Mouse (Mus musculus): ENCODE data around the gene Ikbip. TPM values are rescaled to one million over a fixed set of nuclear protein-coding genes. Genes with fewer than 3 reads are reported as not detected.

The Ikbip gene
- total and polyA plus RNA-seq, 2 experiments from 2014 or later, result 21.1 to 31.0 TPM

- no peak overlapping the region for H3K27ac ChIP-seq (ENCODE audit: low read depth)
- DNase-seq (ENCODE audit: low spot score), result no peak
- 62% methylated on average over 18 of the region's 18 CpGs for WGBS
- H3K4me1 ChIP-seq (ENCODE audit: control insufficient read depth, insufficient read depth), result peaks cover under 1% of the 10 kb centered on the region; the same call in 1 of the 2 replicates
- TF ChIP-seq CTCF (IDR thresholded peaks at IDR 0.05; ENCODE audit: low read depth) (no peak), EP300 (IDR thresholded peaks at IDR 0.05; ENCODE audit: low read depth) (no peak)
- H3K36me3 ChIP-seq (replicated peaks; ENCODE audit: control insufficient read depth, insufficient read depth, low read length), result peaks cover 28% of the 10 kb centered on the region
- no peaks in the 10 kb centered on the region for H3K9me3 ChIP-seq (replicated peaks; ENCODE audit: control insufficient read depth, low read length)
- ATAC-seq (ENCODE audit: insufficient read depth, low read depth), result no peak
- no peak overlapping the region for H3K9ac ChIP-seq (replicated peaks; ENCODE audit: low read depth, low read length)
- H3K4me3 ChIP-seq (ENCODE audit: low read depth, low read length), result no peak overlapping the region
- H3K27me3 ChIP-seq (ENCODE audit: control insufficient read depth, insufficient read depth, low read length), result no peaks in the 10 kb centered on the region
- no peak overlapping the region for H3K4me2 ChIP-seq (ENCODE audit: low read depth, low read length)
These were observed 60.8 kb downstream of the Ikbip start for GRCm38 (mm10) chr10:91143313-91144230.

GRCm38 (mm10) chr10:91145413-91145812, 62.7 kb downstream of the Ikbip start:
- Histone ChIP-seq H3K36me3 (replicated peaks; ENCODE audit: control insufficient read depth, insufficient read depth, low read length) (peaks cover 45% of the 10 kb centered on the region), H3K4me3 (ENCODE audit: low read depth, low read length) (no peak overlapping the region), H3K4me2 (ENCODE audit: low read depth, low read length) (no peak overlapping the region), H3K9ac (replicated peaks; ENCODE audit: low read depth, low read length) (no peak overlapping the region), H3K4me1 (ENCODE audit: control insufficient read depth, insufficient read depth) (no peaks in the 10 kb centered on the region), H3K27me3 (ENCODE audit: control insufficient read depth, insufficient read depth, low read length) (no peaks in the 10 kb centered on the region), H3K27ac (ENCODE audit: low read depth) (no peak overlapping the region), H3K9me3 (replicated peaks; ENCODE audit: control insufficient read depth, low read length) (no peaks in the 10 kb centered on the region)
- DNase-seq (ENCODE audit: low spot score) (no peak), ATAC-seq (ENCODE audit: insufficient read depth, low read depth) (no peak)
- 94% methylated on average over 7 of the region's 7 CpGs for WGBS
- TF ChIP-seq EP300 (IDR thresholded peaks at IDR 0.05; ENCODE audit: low read depth), result no peak
- TF ChIP-seq CTCF (IDR thresholded peaks at IDR 0.05; ENCODE audit: low read depth), result no peak

Other genes with a start within 250 kb of the Ikbip start
- gene Apaf1, start 170 bp upstream of the Ikbip start, total RNA-seq (2014; rRNA removed; ENCODE audit: low replicate concordance), result 21.8 and 31.7 TPM in 2 replicates
- gene Apaf1, start 170 bp upstream of the Ikbip start, polyA plus RNA-seq (2015; fragmentation: Nextera tagmentation; extraction: Ambion mirVana), result 5.1 and 6.2 TPM in 2 replicates
- gene Slc25a3, start 41.1 kb downstream of the Ikbip start, total RNA-seq (2014; rRNA removed; ENCODE audit: low replicate concordance), result 1,527 and 1,847 TPM in 2 replicates
- 2,043 and 2,050 TPM in 2 replicates for gene Slc25a3, start 41.1 kb downstream of the Ikbip start, polyA plus RNA-seq (2015; fragmentation: Nextera tagmentation; extraction: Ambion mirVana)
- gene Tmpo, start 98.4 kb downstream of the Ikbip start, total RNA-seq (2014; rRNA removed; ENCODE audit: low replicate concordance), result 114 and 219 TPM in 2 replicates
- gene Tmpo, start 98.4 kb downstream of the Ikbip start, polyA plus RNA-seq (2015; fragmentation: Nextera tagmentation; extraction: Ambion mirVana), result 61.6 and 62.8 TPM in 2 replicates

All from heart, postnatal 0 days (tissue).